ENCODE assay signal across 8 mouse cellular contexts in genomic region chr5:51553671-51554070, GRCm38 (mm10). TPM values are rescaled to one million over a fixed set of nuclear protein-coding genes. Genes with fewer than 3 reads are reported as not detected.
DNase-seq lines count a peak whose midpoint lies in the region; ATAC-seq and TF ChIP-seq lines count a peak whose summit lies in the region.

No protein-coding gene starts in this region.

- no peak overlapping the region for H3K27ac ChIP-seq in bone marrow, adult 2 months (ENCODE audit: control insufficient read depth, insufficient read depth, low read depth, low read length, poor library complexity)
- H3K27ac ChIP-seq in forebrain, embryonic 15.5 days (replicated peaks), result 0 out of 2 replicates have a peak overlapping the region, but pooled peaks have one; percentile 10
- H3K27ac ChIP-seq in stomach, embryonic 15.5 days, result peak overlapping the region; percentile 88; the same call in 1 of the 2 replicates

- no peak for TF ChIP-seq CTCF in bone marrow, adult 2 months (IDR thresholded peaks at IDR 0.05; ENCODE audit: control insufficient read depth, insufficient read depth, low read length)

- no peaks in the 10 kb centered on the region for H3K9me3 ChIP-seq in forebrain, embryonic 15.5 days
- no peaks in the 10 kb centered on the region for H3K9me3 ChIP-seq in stomach, embryonic 15.5 days

- 5% methylated on average over 5 of the region's 5 CpGs for WGBS in bone marrow, adult 2 months
- WGBS in forebrain, embryonic 15.5 days, result 0% methylated on average over 5 of the region's 5 CpGs
- under 1% methylated on average over 5 of the region's 5 CpGs for WGBS in large intestine, adult 2 months
- 5% methylated on average over 5 of the region's 5 CpGs for WGBS in stomach, embryonic 15.5 days

- peak; percentile 97 for DNase-seq in heart, adult 11 months
- no peak for DNase-seq in heart, adult 8-10 months (ENCODE audit: low spot score)
- DNase-seq in heart, postnatal 4 days, result peak; percentile 63
- DNase-seq in large intestine, adult 2 months (ENCODE audit: low read depth, low spot score), result peak; percentile 78
- peak; percentile 42 to 64 for DNase-seq in lung, postnatal 4 days

- peak; percentile 90 for ATAC-seq in forebrain, embryonic 15.5 days (replicated peaks)
- peak; percentile 80 for ATAC-seq in stomach, embryonic 15.5 days (ENCODE audit: insufficient read depth, low FRiP score, low read depth)

- no peaks in the 10 kb centered on the region for H3K36me3 ChIP-seq in forebrain, embryonic 15.5 days
- H3K36me3 ChIP-seq in stomach, embryonic 15.5 days, result no peaks in the 10 kb centered on the region

- no peaks in the 10 kb centered on the region for H3K27me3 ChIP-seq in forebrain, embryonic 15.5 days
- H3K27me3 ChIP-seq in stomach, embryonic 15.5 days (replicated peaks), result no peaks in the 10 kb centered on the region

- peak overlapping the region; percentile 73 for H3K4me2 ChIP-seq in forebrain, embryonic 15.5 days (replicated peaks)
- peak overlapping the region; percentile 67 for H3K4me2 ChIP-seq in stomach, embryonic 15.5 days

- no peaks in the 10 kb centered on the region; the same call in 1 of the 2 replicates for H3K4me1 ChIP-seq in bone marrow, adult 2 months (ENCODE audit: control insufficient read depth, insufficient read depth, low read length)
- peaks cover 24% of the 10 kb centered on the region for H3K4me1 ChIP-seq in forebrain, embryonic 15.5 days
- H3K4me1 ChIP-seq in stomach, embryonic 15.5 days, result peaks cover 4% of the 10 kb centered on the region; the same call in 1 of the 2 replicates

- H3K4me3 ChIP-seq in bone marrow, adult 2 months (replicated peaks; ENCODE audit: control insufficient read depth, low read depth, low read length), result peak overlapping the region; percentile 2
- H3K4me3 ChIP-seq in forebrain, embryonic 15.5 days, result peak overlapping the region; percentile 46
- H3K4me3 ChIP-seq in stomach, embryonic 15.5 days (replicated peaks), result peak overlapping the region; percentile 58

- H3K9ac ChIP-seq in forebrain, embryonic 15.5 days (replicated peaks), result peak overlapping the region; percentile 40; the same call in 1 of the 2 replicates
- no peak overlapping the region for H3K9ac ChIP-seq in stomach, embryonic 15.5 days

- no peak for TF ChIP-seq POLR2A in bone marrow, adult 2 months (IDR thresholded peaks at IDR 0.05; ENCODE audit: borderline replicate concordance, control insufficient read depth, low read depth, low read length)

RNA-seq across cellular contexts. Expression of gene Ppargc1a, which starts 13.9 kb away (rescaled TPM):
- 100 to 1,000 TPM in 2 of 4 experiments, 10 to 100 TPM in 2; 69.5 to 106 (median 92.6) TPM for total RNA-seq in heart, adult 8-10 months (2022)
- 0.20 and 0.65 TPM in 2 replicates for polyA plus RNA-seq in bone marrow, adult 2 months (2011; ENCODE audit: insufficient read depth, insufficient read length, low replicate concordance, missing spikeins)
- 7.2 and 7.9 TPM in 2 replicates for polyA plus RNA-seq in forebrain, embryonic 15.5 days (2015; fragmentation: Nextera tagmentation; extraction: Ambion mirVana)
- total RNA-seq in heart, postnatal 4 days (2021), result 100 to 1,000 TPM; 132 to 141 TPM
- 1.4 and 8.3 TPM in 2 replicates for polyA plus RNA-seq in large intestine, adult 2 months (2012; rRNA removed)
- 4.3 and 5.4 TPM in 2 replicates for polyA plus RNA-seq in stomach, embryonic 15.5 days (2015; fragmentation: Nextera tagmentation; extraction: Ambion mirVana)

Comparison
In these comparisons a context has a peak if more than half of its experiments do, and no peak if none do; other contexts are left out.
1. H3K4me3 ChIP-seq: peak in every context shown above with its lines; median percentile 58 in stomach, embryonic 15.5 days; 46 in forebrain, embryonic 15.5 days; 2 in bone marrow, adult 2 months.